Mouse (Mus musculus) Patski (cell line): ENCODE data around the gene Gm17304. TPM values are rescaled to one million over a fixed set of nuclear protein-coding genes. Genes with fewer than 3 reads are reported as not detected.

ENCODE experiments used
- ATAC-seq: fragments of 100-300 bp; one replicate; pipeline ENCODE4 v1.8.0; 2021
- CTCF ChIA-PET: fragments of 350-600 bp; sonication (Branson Sonifier 250); formaldehyde crosslinking; loops from one replicate; lab custom pipeline; 2022; ENCODE audit warnings: inconsistent platforms; lab: Charles Lee
- POLR2A ChIA-PET: fragments of 350-600 bp; sonication (Branson Sonifier 250); formaldehyde crosslinking; loops from one replicate; lab custom pipeline; 2022; ENCODE audit warnings: antibody characterized with exemption, inconsistent platforms; lab: Charles Lee
- DNase-seq: peaks from one replicate; pipeline ENCODE4 v3.0.0-alpha.2; 2011; ENCODE audit warnings: low read depth, low spot score
- H3K27me3 ChIP-seq: fragments of 371-371 bp; one replicate; pipeline ENCODE4 v1.5.1; 2021
- CTCF ChIP-seq: fragments of 100-300 bp; IDR thresholded peaks from one replicate; pipeline ENCODE4 v1.5.1; 2021
- in situ Hi-C: fragments of 300-500 bp; cut with MboI; formaldehyde crosslinking; loops from 3 replicates; pipeline ENCODE4 v1.11.1; 2018; ENCODE audit warnings: low pct_unique_long_range_greater_than_20kb, mixed read lengths
- polyA plus RNA-seq: library from polyadenylated mRNA; unstranded; gene quantifications from one replicate; pipeline ENCODE4 v1.2.3, GENCODE M21; 2021

Gm17304 gene
- polyA plus RNA-seq, 1 experiment from 2014 or later, result not detected

DNA sequence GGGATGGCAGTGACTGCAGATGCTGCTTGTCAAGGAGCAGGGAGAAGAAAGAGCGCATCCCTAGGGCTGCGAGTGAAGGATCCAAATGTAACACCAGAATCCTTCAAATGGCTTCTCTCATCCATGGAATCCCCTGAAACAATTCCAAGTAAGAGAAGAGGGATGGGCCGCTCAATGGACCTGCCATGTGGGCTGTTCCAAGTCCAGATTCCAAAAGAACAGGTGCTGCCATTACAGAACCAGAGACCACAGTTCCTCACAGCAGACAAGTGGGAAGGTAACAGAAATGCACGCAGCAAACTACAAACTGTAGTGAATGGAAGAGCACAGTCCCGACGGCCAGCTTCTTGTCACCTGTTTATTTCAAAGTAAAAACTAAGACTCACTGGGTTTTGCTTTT, 11.5 kb downstream of the Gm17304 start:
- ChIA-PET POLR2A (no interaction called here), CTCF (interaction anchor here (1.2 to 1.3 kb wide), 2 partner anchors 11 to 15 kb away, joined by 3 to 4 read pairs; no protein-coding TSS in a partner anchor)
- DNase-seq (no peak), ATAC-seq (no peak)
- no peak for TF ChIP-seq CTCF
- in situ Hi-C loops, result no loop called here
- H3K27me3 ChIP-seq, result no peaks in the 10 kb centered on the region

DNA sequence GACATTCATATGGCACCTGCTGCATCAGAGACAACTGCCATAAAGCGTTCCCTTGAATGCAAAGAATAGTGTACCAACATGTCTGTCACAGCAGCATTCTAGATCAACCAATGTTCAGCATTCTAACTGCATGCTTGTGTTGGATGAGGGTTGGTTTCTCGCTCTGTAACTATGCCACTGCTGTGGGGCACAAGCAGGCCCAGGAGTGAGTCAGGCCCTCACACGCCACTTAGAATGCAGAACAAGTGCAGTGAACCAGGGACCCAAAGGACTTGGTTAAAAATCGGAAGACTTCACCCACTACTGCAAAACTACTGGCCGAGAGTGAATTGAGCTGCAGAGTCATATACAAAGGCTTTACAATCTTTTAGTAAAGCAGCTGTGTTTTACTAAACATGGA, 13.3 kb downstream of the Gm17304 start:
- DNase-seq (peak; percentile 37), ATAC-seq (peak; percentile 98)
- POLR2A ChIA-PET, result no interaction called here
- in situ Hi-C loops, result no loop called here
- CTCF ChIA-PET, result no interaction called here
- H3K27me3 ChIP-seq, result no peaks in the 10 kb centered on the region
- no peak for TF ChIP-seq CTCF

DNA sequence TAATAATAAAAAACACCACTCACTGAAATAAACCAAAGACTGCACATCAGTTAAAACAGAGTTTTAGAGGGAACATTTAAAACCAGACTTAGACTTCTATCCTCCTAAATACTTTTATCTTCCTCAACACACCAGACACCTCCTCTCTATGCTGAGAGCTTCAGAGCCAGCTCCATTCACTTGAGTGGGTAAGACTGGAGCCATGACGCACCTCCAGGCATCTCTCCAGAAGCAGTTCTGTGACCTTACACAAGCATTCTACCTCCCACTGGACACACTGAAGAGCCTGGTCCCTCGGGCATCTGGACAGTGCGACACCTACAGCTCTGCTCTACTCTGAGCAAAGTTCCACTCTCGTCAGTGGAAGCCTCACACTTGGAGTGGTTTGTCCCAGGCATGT, 14.4 kb downstream of the Gm17304 start:
- DNase-seq (no peak), ATAC-seq (no peak)
- ChIA-PET POLR2A (interaction anchor here (0.5 kb wide), 1 partner anchor 410 kb away, joined by 3 read pairs; no protein-coding TSS in a partner anchor), CTCF (interaction anchor here (1.2 kb wide), 1 partner anchor 70 kb away, joined by 3 read pairs; no protein-coding TSS in a partner anchor)
- no peak for TF ChIP-seq CTCF
- H3K27me3 ChIP-seq, result no peaks in the 10 kb centered on the region
- in situ Hi-C loops, result no loop called here

DNA sequence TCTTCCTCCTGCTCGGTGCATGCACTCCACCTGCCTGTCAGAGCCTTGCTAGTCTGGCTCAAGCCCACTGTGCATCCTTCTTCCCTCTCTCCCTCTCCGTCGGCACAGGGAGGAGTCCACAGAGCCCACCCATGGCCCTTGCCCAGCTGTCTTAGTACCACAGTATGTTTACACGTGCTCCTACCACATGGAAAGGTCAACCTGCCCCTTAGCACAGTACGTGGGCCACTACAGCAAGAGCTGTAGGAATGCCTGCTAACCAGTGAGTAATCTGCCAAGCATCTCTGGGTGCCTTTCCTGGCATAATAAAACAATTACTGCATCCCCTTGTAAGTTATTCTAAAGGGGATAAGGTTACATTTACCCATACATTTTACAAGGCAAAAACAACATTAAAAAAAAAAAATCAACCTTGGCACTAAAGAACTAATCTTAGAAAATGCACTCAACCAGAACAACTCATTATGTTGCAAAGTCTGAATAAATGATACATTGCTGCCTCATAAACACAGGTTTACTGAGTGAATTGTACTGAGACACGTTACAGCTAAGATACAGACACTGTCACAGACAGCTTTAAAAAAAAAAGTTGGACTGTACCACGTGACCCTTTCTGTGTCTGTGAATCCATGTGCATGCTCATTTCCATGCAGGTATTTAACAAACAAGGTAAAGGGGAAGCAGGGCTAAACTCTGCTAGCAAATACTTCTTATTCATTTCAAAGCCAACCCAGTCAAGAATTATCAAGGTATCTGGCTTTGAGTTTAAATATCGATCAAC, 19.7 kb downstream of the Gm17304 start:
- TF ChIP-seq CTCF, result no peak
- in situ Hi-C loops, result no loop called here
- POLR2A ChIA-PET, result interaction anchor here (0.7 kb wide), 1 partner anchor 822 kb away, joined by 3 read pairs; no protein-coding TSS in a partner anchor
- DNase-seq, result peak; percentile 80
- H3K27me3 ChIP-seq, result no peaks in the 10 kb centered on the region
- ATAC-seq, result peak; percentile 99
- CTCF ChIA-PET, result interaction anchor here (1.2 kb wide), 1 partner anchor 37 kb away, joined by 3 read pairs; no protein-coding TSS in a partner anchor

DNA sequence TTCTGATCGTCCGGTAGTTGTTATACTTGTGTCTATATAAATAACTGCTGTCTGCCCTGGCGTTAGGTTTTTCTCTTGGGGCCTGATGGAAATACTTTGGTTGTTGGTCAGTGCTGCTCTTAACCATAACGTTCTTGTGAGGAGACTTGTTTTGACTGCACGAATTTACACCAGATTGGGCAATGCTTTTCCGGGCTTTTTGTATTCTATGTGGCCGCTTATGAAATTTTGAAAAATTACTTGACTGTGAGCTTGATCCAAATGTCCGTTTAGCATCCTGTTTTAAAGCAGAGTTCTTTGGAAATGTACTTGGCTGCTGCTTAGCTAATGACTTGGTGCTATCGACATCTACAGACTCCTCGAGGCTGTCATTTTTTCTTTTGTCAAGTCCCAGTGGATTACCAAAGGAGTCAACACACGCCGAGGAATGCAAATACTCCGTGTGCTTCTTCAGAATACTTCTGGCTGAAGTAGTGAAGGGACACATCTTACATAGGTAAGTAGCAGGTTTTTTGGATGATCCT, 27.6 kb downstream of the Gm17304 start:
- no peak for ATAC-seq
- in situ Hi-C loops, result no loop called here
- ChIA-PET CTCF (no interaction called here), POLR2A (interaction anchor here (1.2 kb wide), 1 partner anchor 26 kb away, joined by 4 read pairs; no protein-coding TSS in a partner anchor)
- no peak for DNase-seq
- H3K27me3 ChIP-seq, result no peaks in the 10 kb centered on the region
- no peak for TF ChIP-seq CTCF

DNA sequence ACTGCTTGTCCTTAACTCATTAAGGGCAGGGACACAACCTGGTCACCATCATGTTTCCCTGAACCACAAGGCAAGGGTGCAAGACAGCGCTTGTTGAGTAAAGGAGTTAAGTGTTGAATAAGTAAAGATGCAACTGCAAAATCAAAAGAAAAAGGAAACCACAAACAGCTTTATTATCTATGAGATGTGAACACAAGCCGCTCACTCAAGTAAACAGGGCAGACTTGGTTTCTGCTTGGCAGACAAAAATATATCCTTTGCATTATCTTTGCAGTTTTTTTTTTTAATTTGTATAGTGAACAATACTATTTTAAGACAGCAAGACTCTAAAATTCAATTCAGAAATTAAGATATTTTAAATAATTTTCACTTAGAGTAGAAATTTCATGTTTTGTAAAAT, 30.7 kb downstream of the Gm17304 start:
- ChIA-PET CTCF (no interaction called here), POLR2A (no interaction called here)
- TF ChIP-seq CTCF, result no peak
- in situ Hi-C loops, result no loop called here
- DNase-seq, result no peak
- no peak for ATAC-seq
- H3K27me3 ChIP-seq, result no peaks in the 10 kb centered on the region

DNA sequence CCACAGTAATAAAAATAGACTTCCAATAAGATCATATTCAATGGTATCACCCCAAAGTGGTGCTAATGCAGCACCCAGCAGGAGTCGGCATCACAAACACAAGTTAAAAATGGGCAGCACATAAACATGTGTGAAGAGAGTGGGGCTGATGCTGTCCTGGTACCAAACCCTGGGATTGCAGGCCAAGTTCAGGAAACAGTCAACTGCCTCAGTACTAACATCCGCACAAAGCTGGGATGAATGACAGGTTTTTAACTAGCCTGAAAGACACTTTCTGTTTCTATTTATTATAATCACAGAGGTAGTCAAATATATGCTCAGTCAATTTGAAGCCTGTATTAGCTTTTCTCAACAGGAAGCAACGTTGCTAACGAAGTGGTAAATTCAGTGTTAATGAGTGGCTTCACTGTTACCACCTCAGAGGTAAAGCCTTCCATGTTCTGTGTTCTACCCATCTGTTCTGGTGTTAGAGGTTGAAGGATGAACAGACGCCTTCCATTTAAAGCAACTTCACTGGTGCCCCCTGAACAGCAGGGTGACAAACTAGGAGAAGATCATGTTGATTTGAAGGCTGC, 31.4 kb downstream of the Gm17304 start:
- in situ Hi-C loops, result no loop called here
- POLR2A ChIA-PET, result no interaction called here
- no peaks in the 10 kb centered on the region for H3K27me3 ChIP-seq
- no peak for DNase-seq
- CTCF ChIA-PET, result no interaction called here
- no peak for ATAC-seq
- no peak for TF ChIP-seq CTCF

DNA sequence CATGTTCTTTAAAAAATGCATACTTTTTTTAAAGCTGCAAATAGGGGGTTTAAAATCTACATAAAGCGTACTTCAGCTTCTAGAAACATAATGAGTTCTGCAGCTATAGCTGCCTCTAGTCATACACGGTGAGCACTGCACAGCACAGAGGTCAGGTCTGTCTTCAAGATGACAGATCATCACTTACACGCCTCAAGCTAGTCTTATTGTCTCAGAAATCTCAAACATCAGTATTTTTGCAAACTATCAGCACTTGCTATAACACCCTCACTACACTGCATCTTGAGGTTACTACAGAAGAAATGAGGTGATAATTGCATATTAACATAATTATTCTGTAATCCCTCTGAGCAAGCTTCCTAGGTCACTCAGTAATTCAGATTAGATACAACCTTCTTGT, 33.0 kb downstream of the Gm17304 start:
- DNase-seq, result no peak
- POLR2A ChIA-PET, result interaction anchor here (1.2 kb wide), 2 partner anchors 12 to 37 kb away, joined by 3 to 4 read pairs; no protein-coding TSS in a partner anchor
- ATAC-seq, result no peak
- in situ Hi-C loops, result no loop called here
- H3K27me3 ChIP-seq, result no peaks in the 10 kb centered on the region
- no peak for TF ChIP-seq CTCF
- CTCF ChIA-PET, result interaction anchor here (0.8 to 1.6 kb wide), 7 partner anchors 9 to 718 kb away, joined by 3 to 5 read pairs (median 3); no protein-coding TSS in a partner anchor

DNA sequence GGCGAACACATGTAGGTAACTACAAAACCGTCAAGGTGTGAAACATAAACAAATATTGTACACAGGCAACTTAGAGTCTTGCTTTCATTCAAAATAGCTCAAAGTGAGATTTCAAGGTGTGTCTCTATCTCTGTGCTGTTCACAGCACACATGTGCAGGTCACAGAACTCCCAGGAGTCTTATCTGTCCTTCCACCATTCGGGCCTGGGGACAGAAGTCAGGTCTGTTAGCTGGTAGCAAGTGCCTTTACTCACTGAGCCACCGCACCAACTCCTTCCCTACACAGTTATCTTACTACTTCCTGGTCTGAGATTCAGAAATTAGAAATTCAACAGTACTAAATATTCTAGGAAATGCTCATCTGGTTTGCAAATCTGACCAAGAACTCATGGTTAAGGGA, 34.5 kb downstream of the Gm17304 start:
- in situ Hi-C loops, result no loop called here
- CTCF ChIA-PET, result no interaction called here
- TF ChIP-seq CTCF, result no peak
- no peak for DNase-seq
- POLR2A ChIA-PET, result no interaction called here
- no peaks in the 10 kb centered on the region for H3K27me3 ChIP-seq
- no peak for ATAC-seq

DNA sequence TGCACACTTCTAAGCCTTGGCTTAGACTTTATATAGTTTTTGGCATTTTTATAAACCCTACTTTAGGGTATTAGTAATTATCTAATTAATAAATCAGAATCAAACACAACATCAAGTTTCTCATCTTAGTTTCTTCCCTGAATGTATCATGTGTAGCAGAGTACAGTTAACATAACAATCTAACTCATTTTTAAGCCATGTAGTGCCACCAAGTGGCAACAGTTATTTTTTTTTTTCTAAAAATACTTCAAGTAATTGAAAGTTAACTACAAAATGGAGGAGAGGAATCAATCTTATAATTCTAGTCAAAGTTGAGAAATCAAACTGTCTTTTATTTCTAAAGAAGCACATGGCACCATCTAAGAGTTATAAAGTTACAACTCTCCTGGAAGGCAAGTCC, 40.5 kb downstream of the Gm17304 start:
- no peak for DNase-seq
- ChIA-PET CTCF (interaction anchor here (0.9 to 2.1 kb wide), 5 partner anchors 10 to 187 kb away, joined by 3 to 7 read pairs (median 3); no protein-coding TSS in a partner anchor), POLR2A (interaction anchor here (0.7 kb wide), 1 partner anchor 36 kb away, joined by 3 read pairs; no protein-coding TSS in a partner anchor)
- no peak for ATAC-seq
- TF ChIP-seq CTCF, result peak; percentile 31
- in situ Hi-C loops, result loop anchor here (5.0 kb wide), 1 partner anchor 187 kb away; no protein-coding TSS in a partner anchor
- no peaks in the 10 kb centered on the region for H3K27me3 ChIP-seq
